Mouse (Mus musculus) forebrain, embryonic 15.5 days (tissue): Measurements from ENCODE around the gene Fpr3. TPM values are rescaled to one million over a fixed set of nuclear protein-coding genes. Genes with fewer than 3 reads are reported as not detected.
A peak's percentile ranks its signal among the peaks of the same experiment; 100 is the strongest.
"Not testable (repeated sequence)": the region's sequence is repeated elsewhere in the genome, so short reads cannot be mapped to it uniquely, and the experiment has no call there.

Experiments
- ATAC-seq: fragments of 200-750 bp; cut with Nextera tagmentation; replicated peaks from 2 replicates; pipeline ENCODE4 v1.8.0; 2017; ENCODE audit warnings: mild to moderate bottlenecking, moderate TSS enrichment, moderate library complexity
- H3K27ac ChIP-seq: fragments of 300-500 bp; sonication (generic); replicated peaks from 2 replicates; pipeline ENCODE4 v1.5.1; 2015; ENCODE audit warnings: mild to moderate bottlenecking, inconsistent platforms
- H3K27me3 ChIP-seq: fragments of 300-500 bp; sonication (generic); 2 replicates; pipeline ENCODE4 v1.6.1; 2015; ENCODE audit warnings: inconsistent platforms
- H3K36me3 ChIP-seq: fragments of 300-500 bp; sonication (generic); 2 replicates; pipeline ENCODE4 v1.6.1; 2015; ENCODE audit warnings: mild to moderate bottlenecking, inconsistent platforms
- H3K4me1 ChIP-seq: fragments of 300-500 bp; sonication (generic); 2 replicates; pipeline ENCODE4 v1.6.1; 2015; ENCODE audit warnings: inconsistent platforms
- H3K4me2 ChIP-seq: fragments of 300-500 bp; sonication (generic); replicated peaks from 2 replicates; pipeline ENCODE4 v1.6.1; 2015; ENCODE audit warnings: mild to moderate bottlenecking, inconsistent platforms
- H3K4me3 ChIP-seq: fragments of 300-500 bp; sonication (generic); 2 replicates; pipeline ENCODE4 v1.5.1; 2015; ENCODE audit warnings: mild to moderate bottlenecking, inconsistent platforms
- H3K9ac ChIP-seq: fragments of 300-500 bp; sonication (generic); replicated peaks from 2 replicates; pipeline ENCODE4 v1.6.1; 2015; ENCODE audit warnings: mild to moderate bottlenecking, inconsistent platforms
- H3K9me3 ChIP-seq: fragments of 300-500 bp; sonication (generic); 2 replicates; pipeline ENCODE4 v1.6.1; 2016; ENCODE audit warnings: inconsistent platforms
- WGBS: fragments of 180-500 bp; shearing (Covaris S2); methylation state at CpG from one replicate; pipeline ENCODE4 v1.1.7; 2015; ENCODE audit warnings: mixed read lengths; 5-methylcytosine and 5-hydroxymethylcytosine counted together
- polyA plus RNA-seq: library from polyadenylated mRNA; unstranded; fragments of >200 nt; fragmentation: Nextera tagmentation; extraction: Ambion mirVana; gene quantifications from 2 replicates; pipeline ENCODE4 v1.2.1, GENCODE M21; 2015

Fpr3 gene
- polyA plus RNA-seq: not detected in 2 replicates

DNA sequence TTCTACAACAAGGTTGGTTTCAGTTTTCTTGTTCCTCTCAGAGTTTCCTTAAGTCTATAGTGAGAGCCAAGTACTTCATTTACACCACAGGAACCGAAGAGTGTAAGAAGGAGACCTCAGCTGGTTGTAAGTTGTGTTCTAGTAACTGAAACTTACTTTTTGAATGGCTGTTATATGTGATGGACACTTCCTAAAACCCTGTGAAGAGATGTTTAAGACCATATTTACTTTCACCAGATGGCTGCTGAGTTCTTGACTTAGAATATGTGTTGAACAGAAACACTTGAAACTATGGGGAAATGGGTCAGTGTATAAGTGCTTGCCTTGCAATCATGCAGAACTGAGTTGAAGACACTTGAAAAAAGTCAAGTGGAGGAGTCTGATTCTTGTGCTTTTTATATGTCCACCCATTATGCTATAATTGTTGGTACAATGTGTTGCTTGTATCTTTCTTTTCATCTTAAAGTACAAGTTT is at the start of gene Fpr3, which contains the start of gene Fpr2:
Fpr3 (plus strand) TSS at position 79 of the 475 bp plus-strand sequence.
Fpr2 (plus strand) TSS at position 51 of the 475 bp plus-strand sequence.
- no peak for ATAC-seq
- Histone ChIP-seq H3K27ac (no peak within 1 kb of the TSS), H3K4me2 (no peak within 1 kb of the TSS), H3K9ac (no peak within 1 kb of the TSS), H3K4me1 (no peaks in the 10 kb centered on the region), H3K4me3 (no peak within 1 kb of the TSS), H3K9me3 (no peaks in the 10 kb centered on the region), H3K27me3 (no peaks in the 10 kb centered on the region), H3K36me3 (no peaks in the 10 kb centered on the region)
- WGBS: 72% methylated on average over 1 of the region's 1 CpGs

DNA sequence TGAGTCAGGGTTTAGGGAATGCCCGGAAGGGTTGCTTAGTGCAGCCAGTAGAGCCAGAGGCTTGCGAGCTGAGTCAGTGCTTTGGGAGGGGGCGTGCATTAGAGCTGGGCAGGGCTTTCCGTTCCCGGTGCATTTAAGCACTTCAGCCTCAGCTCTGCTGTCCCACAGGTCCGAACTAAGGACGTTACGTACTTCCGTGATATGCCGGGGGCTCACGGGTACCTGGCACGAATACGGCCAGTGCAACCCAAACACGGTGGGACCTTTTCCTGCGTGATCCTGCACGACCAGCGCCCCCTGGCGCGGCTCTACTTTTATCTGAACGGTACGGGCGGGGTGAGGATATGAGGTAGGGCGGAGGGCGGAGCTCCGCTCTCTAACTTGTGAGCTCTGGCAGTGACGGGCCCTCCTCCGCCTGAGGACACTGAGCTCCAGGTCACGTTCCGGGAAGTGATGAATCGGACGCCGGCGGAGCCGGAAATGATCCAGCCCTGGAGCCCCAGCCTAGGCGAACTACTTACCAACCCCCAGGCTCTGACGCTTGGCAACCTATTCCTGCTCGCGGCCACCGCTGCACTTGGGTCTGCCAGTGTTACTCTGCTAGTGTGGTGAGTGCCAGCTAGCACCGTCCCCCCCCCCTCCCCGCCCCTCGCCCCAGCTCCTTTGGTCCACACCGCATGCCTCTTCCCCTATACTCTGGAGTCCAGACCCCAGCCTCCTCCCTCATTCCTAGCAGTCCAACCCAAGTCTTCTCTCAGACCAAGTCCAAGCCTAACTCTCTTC is 49.5 kb upstream of the Fpr3 start:
- under 1% methylated on average over 43 of the region's 43 CpGs for WGBS
- peak; percentile 97 for ATAC-seq
- peak overlapping the region; percentile 56 for H3K9ac ChIP-seq
- peak overlapping the region; percentile 49 for H3K4me3 ChIP-seq
- peaks cover 27% of the 10 kb centered on the region for H3K36me3 ChIP-seq
- peak overlapping the region; percentile 82 for H3K27ac ChIP-seq
- no peaks in the 10 kb centered on the region for H3K27me3 ChIP-seq
- H3K4me2 ChIP-seq: peak overlapping the region; percentile 66
- H3K9me3 ChIP-seq: no peaks in the 10 kb centered on the region
- peaks cover 55% of the 10 kb centered on the region for H3K4me1 ChIP-seq

DNA sequence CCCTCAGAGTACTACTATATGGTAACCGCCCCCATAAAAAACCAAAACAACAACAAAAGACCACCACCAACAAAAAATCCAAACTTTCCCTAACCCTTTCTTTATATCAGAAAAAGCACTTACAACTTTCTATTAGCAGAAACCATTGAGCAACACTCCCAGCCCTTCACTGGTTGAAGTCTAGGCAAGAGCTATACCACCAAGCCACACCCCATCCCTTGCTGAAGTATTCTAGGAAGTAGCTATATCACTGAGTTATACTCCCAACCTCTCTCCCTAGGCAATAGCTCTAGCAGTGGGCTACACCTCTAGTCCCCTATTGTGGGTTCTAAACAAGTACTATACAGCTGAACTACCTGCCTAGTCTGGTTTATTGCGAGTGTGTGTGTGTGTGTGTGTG is 48.4 kb upstream of the Fpr3 start:
- peaks cover 20% of the 10 kb centered on the region for H3K36me3 ChIP-seq
- no peak overlapping the region for H3K9ac ChIP-seq
- no peak overlapping the region for H3K4me3 ChIP-seq
- WGBS: 93% methylated on average over 2 of the region's 2 CpGs
- ATAC-seq: no peak
- H3K27ac ChIP-seq: no peak overlapping the region
- H3K27me3 ChIP-seq: no peaks in the 10 kb centered on the region
- H3K4me2 ChIP-seq: no peak overlapping the region
- H3K4me1 ChIP-seq: peaks cover 44% of the 10 kb centered on the region
- H3K9me3 ChIP-seq: no peaks in the 10 kb centered on the region

DNA sequence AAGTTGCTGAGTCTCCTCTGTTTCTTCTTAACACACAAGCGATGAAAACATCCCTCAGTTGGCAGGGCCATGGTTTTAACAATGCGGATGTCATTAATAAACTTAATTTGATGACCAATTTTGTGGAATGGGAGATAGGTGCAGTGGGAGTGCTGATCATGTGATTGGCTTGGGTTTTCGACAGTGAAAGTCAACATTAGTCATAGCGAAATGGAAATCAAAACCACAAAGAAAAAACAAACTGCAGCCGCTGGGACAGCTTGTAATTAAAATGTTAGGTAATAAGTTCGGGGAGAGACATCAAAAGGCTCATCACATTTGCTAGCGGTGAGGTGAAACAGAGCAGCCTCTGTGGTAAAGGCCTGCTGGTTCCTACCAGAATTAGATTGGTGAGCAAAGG is 46.9 kb upstream of the Fpr3 start:
- peaks cover 20% of the 10 kb centered on the region for H3K36me3 ChIP-seq
- no peak for ATAC-seq
- 93% methylated on average over 7 of the region's 7 CpGs for WGBS
- H3K4me2 ChIP-seq: no peak overlapping the region
- peaks cover 31% of the 10 kb centered on the region for H3K4me1 ChIP-seq
- H3K9me3 ChIP-seq: no peaks in the 10 kb centered on the region
- H3K27me3 ChIP-seq: no peaks in the 10 kb centered on the region
- no peak overlapping the region for H3K27ac ChIP-seq
- H3K9ac ChIP-seq: no peak overlapping the region
- H3K4me3 ChIP-seq: no peak overlapping the region

DNA sequence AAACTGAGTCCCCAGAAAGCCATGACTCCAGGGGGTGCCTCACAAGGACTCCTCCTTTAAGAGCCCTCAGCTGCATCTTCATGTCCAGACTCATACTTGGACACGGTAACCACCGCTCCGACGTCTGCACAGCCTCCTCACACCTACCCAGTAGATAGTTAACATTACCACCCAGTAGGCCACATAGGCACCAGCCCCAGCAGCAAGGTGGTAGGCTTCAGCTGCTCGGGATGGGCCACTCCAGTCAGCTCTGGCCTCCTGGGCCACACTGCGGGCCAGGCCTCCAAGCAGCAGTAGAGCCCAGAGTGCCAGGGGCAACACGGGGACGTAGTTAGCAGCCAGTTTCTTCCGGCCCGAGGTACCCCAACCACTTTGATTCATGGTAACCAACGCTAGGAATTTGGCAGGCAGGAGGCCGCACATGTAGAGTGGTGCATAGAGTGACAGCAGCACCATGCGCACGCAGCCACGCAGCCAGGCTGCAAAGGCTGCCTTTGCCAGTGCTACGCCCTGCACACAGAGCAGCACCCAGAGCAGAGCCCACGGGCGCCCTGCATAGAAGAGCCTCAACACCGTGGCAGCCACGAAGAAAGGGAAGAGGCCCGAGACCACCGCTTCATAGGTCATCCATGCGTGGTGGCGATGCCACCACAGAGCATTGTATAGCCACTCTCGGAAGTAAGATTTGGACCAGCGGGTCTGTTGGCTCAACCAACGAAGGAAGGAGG is 44.0 kb upstream of the Fpr3 start:
- WGBS: 77% methylated on average over 27 of the region's 27 CpGs
- no peak overlapping the region for H3K4me2 ChIP-seq

DNA sequence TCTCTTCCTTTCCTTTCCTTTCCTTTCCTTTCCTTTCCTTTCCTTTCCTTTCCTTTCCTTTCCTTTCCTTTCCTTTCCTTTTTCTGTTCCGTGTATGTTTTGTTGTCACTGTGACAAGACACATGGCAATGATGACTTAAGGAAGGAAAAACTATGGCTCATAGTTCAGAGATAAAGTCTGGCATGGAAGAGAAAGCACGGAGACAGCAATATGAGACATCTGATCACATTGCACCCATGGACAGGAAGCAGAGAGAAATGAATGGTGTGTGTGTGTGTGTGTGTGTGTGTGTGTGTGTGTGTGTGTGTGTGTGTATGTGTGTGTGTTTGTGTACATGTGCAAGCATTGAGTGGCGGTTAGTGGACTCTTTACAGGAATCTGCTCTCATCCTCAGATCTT is 43.0 kb upstream of the Fpr3 start:
- not testable (repeated sequence) for H3K4me3 ChIP-seq, H3K4me2 ChIP-seq, H3K27ac ChIP-seq, H3K9me3 ChIP-seq, H3K27me3 ChIP-seq, ATAC-seq, H3K9ac ChIP-seq, H3K4me1 ChIP-seq
- WGBS: 91% methylated on average over 3 of the region's 3 CpGs
- peaks cover 14% of the 10 kb centered on the region for H3K36me3 ChIP-seq

More for the DNA sequence above, 44.0 kb upstream of the Fpr3 start:
- H3K9ac ChIP-seq: no peak overlapping the region
- ATAC-seq: peak; percentile 65
- no peak overlapping the region for H3K4me3 ChIP-seq
- no peaks in the 10 kb centered on the region for H3K9me3 ChIP-seq
- H3K4me1 ChIP-seq: peaks cover 7% of the 10 kb centered on the region
- peaks cover 14% of the 10 kb centered on the region for H3K36me3 ChIP-seq
- no peaks in the 10 kb centered on the region for H3K27me3 ChIP-seq
- H3K27ac ChIP-seq: no peak overlapping the region

DNA sequence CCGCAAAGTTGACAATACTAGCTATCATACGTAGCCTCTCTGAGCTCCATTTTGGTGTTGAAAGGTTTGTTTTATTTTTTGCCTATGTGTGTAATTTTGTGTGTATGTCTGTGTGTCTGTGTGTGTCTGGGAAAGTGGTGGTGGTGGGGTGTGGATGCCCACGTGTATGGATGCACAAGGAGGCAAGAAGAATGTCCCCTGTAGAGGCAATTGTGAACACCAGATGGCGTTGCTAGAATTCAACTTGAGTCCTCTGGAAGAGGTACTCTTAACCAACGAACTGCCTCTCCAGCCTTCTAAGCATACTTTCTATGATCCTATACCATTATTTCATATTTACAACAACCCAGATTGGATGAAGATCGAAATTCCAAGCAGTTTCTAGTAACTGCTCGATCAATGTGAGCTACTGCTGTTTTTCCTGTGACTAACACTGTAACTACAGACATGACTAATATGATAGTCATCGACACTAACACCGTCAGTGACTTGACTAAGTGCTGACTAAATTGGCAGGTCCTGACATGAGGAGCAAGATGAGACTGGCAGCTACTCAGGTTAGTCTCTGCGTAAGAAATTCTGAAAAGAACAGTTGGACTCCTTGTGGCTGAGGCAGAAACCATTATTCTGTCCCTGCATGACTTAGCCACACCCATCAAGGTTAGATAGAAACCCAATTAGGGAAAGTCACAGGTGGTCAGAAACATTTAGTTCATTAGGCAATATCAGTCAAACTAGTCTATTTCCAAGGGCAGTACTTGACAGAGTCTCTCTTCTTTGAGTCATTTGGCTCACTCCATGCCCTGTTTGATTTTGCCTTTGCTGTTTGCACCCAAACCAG is 42.2 kb upstream of the Fpr3 start:
- H3K27me3 ChIP-seq: no peaks in the 10 kb centered on the region; the same call in 1 of the 2 replicates
- peaks cover 9% of the 10 kb centered on the region for H3K36me3 ChIP-seq
- no peak overlapping the region for H3K9ac ChIP-seq
- no peak overlapping the region for H3K4me2 ChIP-seq
- no peaks in the 10 kb centered on the region for H3K4me1 ChIP-seq
- H3K27ac ChIP-seq: no peak overlapping the region
- H3K4me3 ChIP-seq: no peak overlapping the region
- no peaks in the 10 kb centered on the region for H3K9me3 ChIP-seq
- 69% methylated on average over 10 of the region's 10 CpGs for WGBS
- no peak for ATAC-seq

DNA sequence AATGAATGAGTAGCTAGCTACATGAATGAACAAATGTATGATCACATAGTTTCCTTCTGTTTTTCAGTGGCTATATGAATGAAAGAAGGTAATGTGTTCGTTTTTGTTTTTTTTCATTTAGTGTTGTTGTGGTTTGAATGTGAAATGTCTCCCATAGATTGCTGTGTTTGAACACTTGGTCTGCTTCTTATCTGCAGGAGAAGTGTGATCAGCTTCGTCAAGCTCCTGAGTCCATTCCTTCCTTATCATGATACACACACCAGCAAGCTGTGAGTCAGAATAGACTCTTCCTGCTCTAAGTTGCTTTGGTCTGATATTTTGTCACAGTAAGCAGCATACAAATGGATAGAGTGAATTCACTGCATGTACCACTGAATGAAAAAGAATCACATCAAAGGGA is 38.7 kb upstream of the Fpr3 start:
- ATAC-seq: no peak
- no peak overlapping the region for H3K9ac ChIP-seq
- H3K4me3 ChIP-seq: no peak overlapping the region
- H3K9me3 ChIP-seq: no peaks in the 10 kb centered on the region
- no peak overlapping the region for H3K27ac ChIP-seq
- H3K4me1 ChIP-seq: no peaks in the 10 kb centered on the region
- H3K36me3 ChIP-seq: no peaks in the 10 kb centered on the region
- no peak overlapping the region for H3K4me2 ChIP-seq
- WGBS: 80% methylated on average over 2 of the region's 2 CpGs
- H3K27me3 ChIP-seq: no peaks in the 10 kb centered on the region; the same call in 1 of the 2 replicates

DNA sequence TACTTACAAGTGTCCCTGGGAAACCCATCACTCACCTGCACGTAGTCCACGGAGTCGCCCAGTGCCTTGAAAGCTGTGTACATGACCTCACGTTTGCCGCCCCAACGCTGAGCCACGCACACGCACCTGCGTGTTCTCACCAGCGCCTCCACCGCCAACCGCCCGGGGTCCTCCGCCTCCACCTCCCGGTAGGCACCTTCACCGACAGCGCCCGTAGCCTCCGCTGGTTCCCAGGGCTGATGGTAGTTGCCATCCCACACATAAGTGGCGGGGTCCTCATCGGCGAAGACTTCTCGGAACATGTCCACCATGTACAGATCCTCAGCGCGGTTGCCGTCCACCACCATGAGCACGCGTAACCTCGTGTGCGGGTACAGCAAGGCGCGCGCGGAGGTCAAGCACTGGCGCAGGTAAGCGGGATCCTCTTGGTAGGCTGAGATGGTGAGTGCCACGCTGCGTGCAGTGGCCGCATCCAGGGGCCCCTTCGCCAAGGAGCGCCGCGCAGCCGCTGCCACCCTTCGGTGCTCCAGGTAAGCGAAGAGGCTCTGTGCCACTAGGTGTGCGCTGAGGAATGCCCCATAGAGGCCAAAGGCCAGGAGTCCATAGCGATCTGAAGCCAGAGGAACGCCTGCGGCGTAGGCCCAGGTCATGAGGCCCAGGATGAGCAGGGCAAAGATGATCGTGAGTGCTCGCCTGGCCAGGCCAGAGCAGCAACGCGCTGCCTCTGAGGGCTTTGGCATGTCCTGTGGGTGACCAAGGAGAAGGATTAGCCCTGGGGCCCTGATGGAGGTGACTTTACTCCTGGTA is 37.5 kb upstream of the Fpr3 start:
- 21% methylated on average over 55 of the region's 55 CpGs for WGBS
- H3K27me3 ChIP-seq: no peaks in the 10 kb centered on the region; the same call in 1 of the 2 replicates
- peak overlapping the region; percentile 35 for H3K4me2 ChIP-seq
- ATAC-seq: peak; percentile 49
- no peaks in the 10 kb centered on the region for H3K9me3 ChIP-seq
- no peaks in the 10 kb centered on the region for H3K36me3 ChIP-seq
- H3K9ac ChIP-seq: 0 out of 2 replicates have a peak overlapping the region, but pooled peaks have one; percentile 19
- no peak overlapping the region for H3K27ac ChIP-seq
- no peaks in the 10 kb centered on the region for H3K4me1 ChIP-seq
- peak overlapping the region; percentile 22 for H3K4me3 ChIP-seq

DNA sequence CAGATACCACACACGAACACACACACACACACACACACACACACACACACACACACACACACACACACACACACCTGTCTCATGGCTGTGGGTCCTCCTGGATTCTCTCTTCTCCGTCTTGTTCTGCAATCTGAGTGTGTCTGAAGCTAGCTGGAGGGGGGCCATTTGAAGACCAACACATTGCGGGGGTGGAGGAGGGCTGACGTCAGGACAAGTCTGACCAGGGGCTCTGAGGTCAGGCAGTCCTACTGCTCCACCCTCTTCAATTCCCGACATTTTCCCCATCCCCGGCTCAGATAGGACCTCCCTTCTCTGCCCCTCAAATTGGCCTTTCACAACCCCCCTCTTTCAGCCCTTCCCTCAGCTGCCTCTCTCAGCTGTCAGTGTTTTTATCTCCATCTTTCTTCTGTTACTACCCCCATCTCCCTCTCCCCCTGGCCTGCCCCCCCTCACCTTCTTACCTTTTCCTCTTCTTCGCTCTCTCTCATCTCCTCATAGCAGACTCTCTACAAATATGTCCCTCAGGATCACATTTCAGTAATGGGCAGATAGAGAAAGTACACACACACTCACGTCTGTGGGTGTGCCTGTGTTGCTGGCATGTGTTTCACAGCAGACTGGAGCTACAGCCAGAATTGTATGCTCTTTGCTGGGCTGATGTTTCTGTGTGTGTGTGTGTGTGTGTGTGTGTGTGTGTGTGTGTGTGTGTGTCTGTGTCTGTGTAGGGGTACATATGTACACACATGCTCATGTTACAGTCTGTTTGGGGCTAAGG is 32.4 kb upstream of the Fpr3 start, which contains the start of gene Has1:
Has1 (minus strand) TSS at position 142 of the 775 bp plus-strand sequence.
- H3K4me1 ChIP-seq: no peaks in the 10 kb centered on the region
- H3K27me3 ChIP-seq: no peaks in the 10 kb centered on the region
- WGBS: 61% methylated on average over 8 of the region's 8 CpGs
- H3K4me2 ChIP-seq: no peak within 1 kb of the TSS
- no peaks in the 10 kb centered on the region for H3K9me3 ChIP-seq
- no peak within 1 kb of the TSS for H3K9ac ChIP-seq
- no peaks in the 10 kb centered on the region for H3K36me3 ChIP-seq
- H3K4me3 ChIP-seq: no peak within 1 kb of the TSS
- no peak for ATAC-seq
- no peak within 1 kb of the TSS for H3K27ac ChIP-seq
